Mouse (Mus musculus): ENCODE results near the gene Usp2.

- TF ChIP-seq POLR2A (IDR thresholded peaks at IDR 0.05; ENCODE audit: low read depth, low read length) (no peak), CTCF (IDR thresholded peaks at IDR 0.05; ENCODE audit: borderline replicate concordance, insufficient read depth, low read length) (no peak)
Observed at GRCm38 (mm10) chr9:44047571-44048490, 19.0 kb upstream of the Usp2 start.
